ENCODE assay signal across 22 mouse cellular contexts in the genomic region with DNA sequence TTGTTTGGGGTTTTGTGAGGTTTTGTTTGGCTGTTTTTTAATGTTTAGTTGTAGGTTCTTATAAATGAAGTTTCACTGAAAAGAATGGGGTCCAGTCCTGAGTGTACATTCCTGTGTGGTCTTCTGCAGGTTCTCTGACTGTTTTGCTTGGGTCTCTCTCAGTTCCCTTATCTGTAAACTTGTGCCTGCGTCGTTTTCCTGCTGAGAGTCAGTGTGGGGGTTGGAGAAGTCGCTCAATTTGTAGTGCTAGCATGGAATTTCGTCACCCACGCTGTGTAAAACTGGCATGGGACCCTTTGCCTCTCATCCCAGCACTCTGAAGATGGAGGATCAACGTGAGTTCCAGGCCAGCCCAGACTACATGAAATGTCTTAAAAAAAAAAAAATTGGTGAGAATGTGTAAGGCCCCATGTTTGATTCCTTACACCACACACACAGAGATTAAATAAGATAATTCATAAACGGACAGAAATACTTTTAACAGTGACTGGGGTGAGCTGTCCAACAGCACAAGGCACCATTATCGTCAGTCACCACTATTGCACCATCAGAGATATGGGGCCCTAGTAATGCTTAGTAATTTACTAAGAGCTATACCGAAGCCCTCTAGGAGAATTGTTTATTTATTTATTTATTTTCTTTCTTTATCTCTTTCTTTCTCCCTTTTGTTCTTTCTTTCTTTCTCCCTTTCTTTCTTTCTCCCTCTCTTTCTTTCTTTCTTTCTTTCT. TPM values are rescaled to one million over a fixed set of nuclear protein-coding genes. Genes with fewer than 3 reads are reported as not detected.
DNase-seq lines count a peak whose midpoint lies in the region; ATAC-seq and TF ChIP-seq lines count a peak whose summit lies in the region.
"Had no signal": no experiment of that assay in that cellular context is flagged by ENCODE, and none has a peak within 500 bp of the region (broad histone marks: within the 10 kb centered on the region; RNA-seq: fewer than 3 reads in every experiment).

No protein-coding gene starts in this region.

- H3K9me3 ChIP-seq in MEL (replicated peaks; ENCODE audit: insufficient read depth, low read length) = no peaks in the 10 kb centered on the region
- H3K9me3 ChIP-seq in liver, embryonic 12.5 days (replicated peaks) = no peaks in the 10 kb centered on the region
- no peaks in the 10 kb centered on the region for H3K9me3 ChIP-seq in liver, embryonic 16.5 days (replicated peaks; ENCODE audit: control insufficient read depth, low read length)
- H3K9me3 ChIP-seq: embryonic facial prominence, embryonic 10.5 days; heart, embryonic 12.5 days; hindbrain, embryonic 10.5 days had no signal

- ATAC-seq in liver, embryonic 12.5 days = peak; percentile 66
- peak; percentile 66 for ATAC-seq in liver, embryonic 16.5 days (ENCODE audit: low read depth)
- no peak for ATAC-seq in frontal cortex, adult (ENCODE audit: low TSS enrichment)
- ATAC-seq: forebrain, embryonic 14.5 days had no signal

- peak overlapping the region; percentile 40 for H3K4me2 ChIP-seq in liver, embryonic 12.5 days
- peak overlapping the region; percentile 8; the same call in 1 of the 2 replicates for H3K4me2 ChIP-seq in liver, embryonic 16.5 days (ENCODE audit: low read depth, low read length)
- H3K4me2 ChIP-seq: heart, embryonic 12.5 days; hindbrain, embryonic 14.5 days had no signal

- TF ChIP-seq RAD21 in MEL (IDR thresholded peaks at IDR 0.05; ENCODE audit: low read depth, low read length) = no peak

- no peak for TF ChIP-seq POLR2A in MEL (IDR thresholded peaks at IDR 0.05; ENCODE audit: control insufficient read depth in 1 of 2, insufficient read depth in 1 of 2, low read depth in 1 of 2, low read length in 2 of 2, poor library complexity in 1 of 2)

- peaks cover 3 to 8% of the 10 kb centered on the region in 2 experiments for H3K4me1 ChIP-seq in MEL (ENCODE audit: control insufficient read depth in 1 of 2, insufficient read depth in 2 of 2, low read length in 2 of 2)
- H3K4me1 ChIP-seq in liver, embryonic 12.5 days = peaks cover 33% of the 10 kb centered on the region
- peaks cover 12% of the 10 kb centered on the region for H3K4me1 ChIP-seq in liver, embryonic 16.5 days (ENCODE audit: control insufficient read depth, low read depth, low read length)

- DNase-seq in MEL (ENCODE audit: low read depth, low spot score) = peak; percentile 44
- DNase-seq in c-Kit-positive CD71-positive TER-119-positive erythroid progenitor cells, embryonic 14.5 days (ENCODE audit: low spot score) = peak; percentile 31
- DNase-seq in spleen, postnatal 36 days (ENCODE audit: low spot score in 2 of 2) = no peak
- no peak for DNase-seq in kidney, postnatal 14 days
- DNase-seq in spleen, adult 12 weeks (ENCODE audit: low spot score) = no peak
- DNase-seq: adrenal gland, postnatal 14 days; cerebellum, adult 9-10 months; cerebellum, postnatal 25 days; gastrocnemius, postnatal 36 days; heart, adult 18-20 months had no signal

- H3K27me3 ChIP-seq in MEL (ENCODE audit: control insufficient read depth in 1 of 2, insufficient read depth in 2 of 2, low read length in 2 of 2) = peaks cover 0 to 2% of the 10 kb centered on the region in 2 experiments; a peak in 1 of 4 replicates
- no peaks in the 10 kb centered on the region for H3K27me3 ChIP-seq in liver, embryonic 12.5 days (replicated peaks)
- H3K27me3 ChIP-seq in liver, embryonic 16.5 days (ENCODE audit: control insufficient read depth, insufficient read depth, low read depth, low read length) = no peaks in the 10 kb centered on the region

- no peak for TF ChIP-seq CTCF in MEL (IDR thresholded peaks at IDR 0.05 in 2 of 3, conservative IDR thresholded peaks at IDR 0.05 in 1 of 3; ENCODE audit: control insufficient read depth in 1 of 3, insufficient read depth in 1 of 3, low read depth in 2 of 3, low read length in 3 of 3, poor library complexity in 1 of 3, severe bottlenecking in 1 of 3)

- no peak overlapping the region for H3K27ac ChIP-seq in MEL (ENCODE audit: control insufficient read depth, low read depth, low read length)
- H3K27ac ChIP-seq in liver, embryonic 12.5 days = peak overlapping the region; percentile 78
- H3K27ac ChIP-seq in liver, embryonic 16.5 days (ENCODE audit: low read length) = peak overlapping the region; percentile 68
- H3K27ac ChIP-seq: embryonic facial prominence, embryonic 10.5 days; hindbrain, embryonic 10.5 days; hindbrain, embryonic 14.5 days had no signal

- H3K79me2 ChIP-seq in MEL (ENCODE audit: control insufficient read depth, insufficient read depth, low read length, poor library complexity) = no peaks in the 10 kb centered on the region

- peaks cover 0 to 5% of the 10 kb centered on the region in 2 experiments; a peak in 2 of 4 replicates for H3K36me3 ChIP-seq in MEL (ENCODE audit: control insufficient read depth in 1 of 2, insufficient read depth in 2 of 2, low read length in 2 of 2)
- no peaks in the 10 kb centered on the region for H3K36me3 ChIP-seq in liver, embryonic 12.5 days
- no peaks in the 10 kb centered on the region for H3K36me3 ChIP-seq in liver, embryonic 16.5 days (ENCODE audit: control insufficient read depth, insufficient read depth)
- H3K36me3 ChIP-seq: embryonic facial prominence, embryonic 10.5 days; heart, embryonic 12.5 days; hindbrain, embryonic 10.5 days had no signal

- no peak overlapping the region for H3K9ac ChIP-seq in MEL (ENCODE audit: control insufficient read depth, low read depth, low read length, poor library complexity, severe bottlenecking)
- H3K9ac ChIP-seq in liver, embryonic 12.5 days = no peak overlapping the region
- H3K9ac ChIP-seq in liver, embryonic 16.5 days (ENCODE audit: low read depth, low read length) = no peak overlapping the region
- H3K9ac ChIP-seq: heart, embryonic 12.5 days; hindbrain, embryonic 14.5 days had no signal

- H3K4me3 ChIP-seq in MEL (ENCODE audit: control insufficient read depth in 1 of 2, insufficient read depth in 1 of 2, low read depth in 2 of 2, low read length in 2 of 2) = peak overlapping the region in 1 of 2 experiments; percentile 19; a peak in 1 of 4 replicates
- H3K4me3 ChIP-seq in liver, embryonic 12.5 days = no peak overlapping the region
- no peak overlapping the region for H3K4me3 ChIP-seq in liver, embryonic 16.5 days (ENCODE audit: low read depth, low read length)
- H3K4me3 ChIP-seq: embryonic facial prominence, embryonic 10.5 days; heart, embryonic 12.5 days; hindbrain, embryonic 10.5 days had no signal

- WGBS in liver, embryonic 12.5 days (ENCODE audit: insufficient replicate concordance) = 16% methylated on average over 9 of the region's 9 CpGs
- WGBS in liver, embryonic 16.5 days (ENCODE audit: insufficient replicate concordance) = 14% methylated on average over 9 of the region's 9 CpGs

- TF ChIP-seq EP300 in MEL (IDR thresholded peaks at IDR 0.05; ENCODE audit: low read depth in 1 of 2, low read length in 2 of 2) = no peak; a peak in 1 of 4 replicates

TF ChIP-seq in MEL, 35 proteins besides CTCF, POLR2A, EP300 and RAD21:
- TF ChIP-seq MXI1 (IDR thresholded peaks at IDR 0.05; ENCODE audit: low read depth, low read length) (peak; percentile 49; the same call in 1 of the 2 replicates), ZNF384 (IDR thresholded peaks at IDR 0.05; ENCODE audit: low read depth, low read length) (0 out of 2 replicates have a peak, but pooled peaks have one; percentile 20), GATA1 (IDR thresholded peaks at IDR 0.05; ENCODE audit: low read depth, low read length) (0 out of 2 replicates have a peak, but pooled peaks have one; percentile 22), MYB (IDR thresholded peaks at IDR 0.05; ENCODE audit: low read depth, low read length) (peak; percentile 27; the same call in 1 of the 2 replicates), ZKSCAN1 (IDR thresholded peaks at IDR 0.05; ENCODE audit: low read depth, low read length) (no peak), TCF12 (IDR thresholded peaks at IDR 0.05; ENCODE audit: low read depth, low read length) (peak; percentile 17; the same call in 1 of the 2 replicates)

RNA-seq across cellular contexts. Expression of gene Chrm1, which starts 9.9 kb away (rescaled TPM):
- under 0.01 TPM in 1 of 2 replicates, not detected in the other for total RNA-seq in MEL (2012; rRNA removed)
- under 1 TPM in 1 of 2 experiments, not detected in 1; 0.01 TPM for polyA plus RNA-seq in MEL (2012; ENCODE audit: insufficient read depth in 1 of 2, insufficient read length in 2 of 2, low read depth in 1 of 2, low replicate concordance in 2 of 2, missing spikeins in 1 of 2)
- not detected in 2 replicates for polyA plus RNA-seq in liver, embryonic 12.5 days (2016; fragmentation: Nextera tagmentation; extraction: Ambion mirVana)
- polyA plus RNA-seq in liver, embryonic 16.5 days (2015; fragmentation: Nextera tagmentation; extraction: Ambion mirVana) = 0.02 TPM in 1 of 2 replicates, not detected in the other
- total RNA-seq: gastrocnemius, adult 8-10 months; gastrocnemius, postnatal 36 days; heart, postnatal 25 days had no signal
- polyA plus RNA-seq: heart, embryonic 12.5 days had no signal

RNA-seq across cellular contexts. Expression of gene Slc3a2, which starts 49.7 kb away (rescaled TPM):
- 164 and 253 TPM in 2 replicates for total RNA-seq in MEL (2012; rRNA removed)
- 100 to 1,000 TPM; 428 to 670 TPM for polyA plus RNA-seq in MEL (2012; ENCODE audit: insufficient read depth in 1 of 2, insufficient read length in 2 of 2, low read depth in 1 of 2, low replicate concordance in 2 of 2, missing spikeins in 1 of 2)
- polyA plus RNA-seq in liver, embryonic 12.5 days (2016; fragmentation: Nextera tagmentation; extraction: Ambion mirVana) = 133 and 141 TPM in 2 replicates
- polyA plus RNA-seq in liver, embryonic 16.5 days (2015; fragmentation: Nextera tagmentation; extraction: Ambion mirVana) = 133 and 137 TPM in 2 replicates

RNA-seq across cellular contexts. Expression of gene Slc22a6, which starts 55.7 kb away (rescaled TPM):
- not detected in 2 replicates for total RNA-seq in MEL (2012; rRNA removed)
- not detected for polyA plus RNA-seq in MEL (2012; ENCODE audit: insufficient read depth in 1 of 2, insufficient read length in 2 of 2, low read depth in 1 of 2, low replicate concordance in 2 of 2, missing spikeins in 1 of 2)
- not detected in 2 replicates for polyA plus RNA-seq in liver, embryonic 12.5 days (2016; fragmentation: Nextera tagmentation; extraction: Ambion mirVana)
- polyA plus RNA-seq in liver, embryonic 16.5 days (2015; fragmentation: Nextera tagmentation; extraction: Ambion mirVana) = 0.02 TPM in 1 of 2 replicates, not detected in the other
- total RNA-seq: adrenal gland, postnatal 14 days; ES-E14; gastrocnemius, adult 8-10 months; gastrocnemius, postnatal 36 days; heart, adult 18-20 months; heart, postnatal 25 days had no signal
- polyA plus RNA-seq: heart, embryonic 12.5 days; heart, embryonic 16.5 days had no signal

Comparison
In these comparisons a context has a peak if more than half of its experiments do, and no peak if none do; other contexts are left out.
1. DNase-seq: peak in MEL (single experiment) and c-Kit-positive CD71-positive TER-119-positive erythroid progenitor cells, embryonic 14.5 days (single experiment); none in spleen, postnatal 36 days (0 of 2), kidney, postnatal 14 days (single experiment) and spleen, adult 12 weeks (single experiment).